Mouse (Mus musculus) heart, embryonic 13.5 days (tissue): Measurements from ENCODE around the gene Emg1. TPM values are rescaled to one million over a fixed set of nuclear protein-coding genes. Genes with fewer than 3 reads are reported as not detected.
A peak's percentile ranks its signal among the peaks of the same experiment; 100 is the strongest.

Experiments used
- ATAC-seq: fragments of 200-750 bp; cut with Nextera tagmentation; 2 replicates; pipeline ENCODE4 v1.8.0; 2017; ENCODE audit warnings: moderate TSS enrichment; ENCODE audit not compliant: insufficient number of reproducible peaks, low FRiP score, low TSS enrichment; ENCODE audit errors: extremely low read depth
- H3K27ac ChIP-seq: fragments of 300-500 bp; sonication (generic); replicated peaks from 2 replicates; pipeline ENCODE4 v1.5.1; 2015; ENCODE audit warnings: moderate library complexity, mild to moderate bottlenecking, inconsistent platforms
- H3K27me3 ChIP-seq: fragments of 300-500 bp; sonication (generic); replicated peaks from 2 replicates; pipeline ENCODE4 v1.6.1; 2015; ENCODE audit warnings: mild to moderate bottlenecking, inconsistent platforms
- H3K36me3 ChIP-seq: fragments of 300-500 bp; sonication (generic); 2 replicates; pipeline ENCODE4 v1.6.1; 2015; ENCODE audit warnings: mild to moderate bottlenecking, inconsistent platforms
- H3K4me1 ChIP-seq: fragments of 300-500 bp; sonication (generic); 2 replicates; pipeline ENCODE4 v1.6.1; 2015; ENCODE audit warnings: inconsistent platforms
- H3K4me2 ChIP-seq: fragments of 300-500 bp; sonication (generic); 2 replicates; pipeline ENCODE4 v1.6.1; 2015; ENCODE audit warnings: inconsistent platforms, mild to moderate bottlenecking, moderate library complexity
- H3K4me3 ChIP-seq: fragments of 300-500 bp; sonication (generic); 2 replicates; pipeline ENCODE4 v1.5.1; 2015; ENCODE audit warnings: moderate library complexity, mild to moderate bottlenecking, inconsistent platforms
- H3K9ac ChIP-seq: fragments of 300-500 bp; sonication (generic); 2 replicates; pipeline ENCODE4 v1.6.1; 2015; ENCODE audit warnings: inconsistent platforms, mild to moderate bottlenecking, moderate library complexity
- H3K9me3 ChIP-seq: fragments of 300-500 bp; sonication (generic); 2 replicates; pipeline ENCODE4 v1.6.1; 2016; ENCODE audit warnings: inconsistent platforms
- WGBS: fragments of 180-500 bp; shearing (Covaris S2); methylation state at CpG from one replicate; pipeline ENCODE4 v1.1.7; 2015; ENCODE audit warnings: mixed read lengths; 5-methylcytosine and 5-hydroxymethylcytosine counted together
- polyA plus RNA-seq: library from polyadenylated mRNA; unstranded; fragments of >200 nt; fragmentation: Nextera tagmentation; extraction: Ambion mirVana; gene quantifications from 2 replicates; pipeline ENCODE4 v1.2.1, GENCODE M21; 2015

Gene Emg1
- polyA plus RNA-seq, 1 experiment from 2014 or later = 113 TPM

DNA sequence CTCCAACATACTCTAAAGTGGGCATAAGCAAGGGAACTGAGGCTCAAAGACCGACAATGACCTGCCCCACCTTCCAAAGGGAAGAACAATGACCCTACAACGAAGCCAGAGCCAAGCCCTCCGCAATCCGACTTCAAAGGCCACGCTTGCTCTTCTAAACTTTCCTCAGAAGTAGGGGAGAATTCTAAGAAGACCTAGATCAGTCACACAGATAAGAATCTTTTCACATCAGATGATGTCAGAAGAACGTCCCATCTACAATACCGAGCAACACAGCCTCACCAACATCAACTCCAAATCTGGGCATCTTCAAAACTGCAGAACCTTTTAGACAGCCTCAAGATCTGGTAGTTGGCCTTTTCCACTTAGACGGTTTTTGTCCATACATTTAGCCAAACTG lies 38.4 kb upstream of the Emg1 start:
- no peak for ATAC-seq

DNA sequence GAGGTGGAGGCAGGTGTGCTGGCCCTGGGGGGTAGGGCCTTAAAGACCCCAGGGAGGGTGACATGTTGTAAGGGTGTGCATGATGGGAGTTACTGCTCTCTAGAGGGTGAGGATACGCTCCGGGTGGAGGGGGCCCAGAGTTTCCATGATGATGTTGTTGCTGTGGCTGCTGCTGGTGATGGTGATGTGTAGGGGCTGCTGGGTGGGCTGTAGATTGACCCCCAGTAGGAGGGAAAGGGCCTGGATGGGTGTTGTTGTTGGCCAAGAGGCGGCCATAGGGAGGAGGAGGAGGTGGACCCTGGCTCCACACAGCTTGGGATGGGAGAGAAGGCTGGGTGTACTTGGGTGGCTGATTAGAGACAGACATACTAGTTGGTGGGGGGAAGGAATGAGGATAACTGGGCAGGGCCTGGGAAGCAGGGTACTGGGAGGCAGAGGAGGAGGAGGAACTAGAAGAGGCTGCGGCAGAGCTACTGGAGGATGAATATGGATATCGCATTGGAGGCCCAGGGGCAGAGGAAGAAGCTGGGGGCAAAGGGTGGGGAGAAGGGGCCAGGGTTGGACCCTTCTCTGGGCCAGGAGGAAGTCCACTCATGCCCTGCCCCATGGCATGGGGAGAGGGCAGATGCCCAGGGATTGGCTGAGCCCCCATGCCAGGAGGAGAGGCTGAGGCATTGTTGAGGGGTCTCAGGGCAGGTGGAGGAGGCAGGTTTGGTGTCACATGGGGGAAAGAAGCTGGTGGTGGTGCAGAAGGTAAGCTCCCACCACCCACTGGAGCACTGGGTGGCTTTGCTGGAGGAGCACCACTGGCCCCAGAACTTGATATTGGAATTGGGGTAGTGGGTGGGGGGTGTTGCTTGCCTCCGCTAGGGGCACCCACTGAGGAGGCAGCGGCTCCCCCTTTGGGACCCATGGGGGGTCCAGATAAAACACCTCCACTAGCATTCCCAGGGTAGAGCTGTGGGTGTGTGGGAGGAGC lies 35.0 kb upstream of the Emg1 start:
- peak overlapping the region; percentile 89 for H3K27ac ChIP-seq
- no peak for ATAC-seq
- H3K9me3 ChIP-seq = no peaks in the 10 kb centered on the region
- peak overlapping the region; percentile 68 for H3K4me3 ChIP-seq
- H3K9ac ChIP-seq = peak overlapping the region; percentile 96
- WGBS = 86% methylated on average over 7 of the region's 7 CpGs
- peaks cover 67% of the 10 kb centered on the region for H3K36me3 ChIP-seq
- H3K4me2 ChIP-seq = peak overlapping the region; percentile 98
- H3K4me1 ChIP-seq = peaks cover 28% of the 10 kb centered on the region
- no peaks in the 10 kb centered on the region for H3K27me3 ChIP-seq

More for the DNA sequence above, 38.4 kb upstream of the Emg1 start:
- Histone ChIP-seq H3K36me3 (peaks cover 56% of the 10 kb centered on the region), H3K9ac (no peak overlapping the region), H3K27ac (no peak overlapping the region), H3K4me1 (peaks cover 34% of the 10 kb centered on the region), H3K4me2 (no peak overlapping the region), H3K27me3 (no peaks in the 10 kb centered on the region), H3K4me3 (no peak overlapping the region), H3K9me3 (no peaks in the 10 kb centered on the region)
- 85% methylated on average over 8 of the region's 8 CpGs for WGBS

DNA sequence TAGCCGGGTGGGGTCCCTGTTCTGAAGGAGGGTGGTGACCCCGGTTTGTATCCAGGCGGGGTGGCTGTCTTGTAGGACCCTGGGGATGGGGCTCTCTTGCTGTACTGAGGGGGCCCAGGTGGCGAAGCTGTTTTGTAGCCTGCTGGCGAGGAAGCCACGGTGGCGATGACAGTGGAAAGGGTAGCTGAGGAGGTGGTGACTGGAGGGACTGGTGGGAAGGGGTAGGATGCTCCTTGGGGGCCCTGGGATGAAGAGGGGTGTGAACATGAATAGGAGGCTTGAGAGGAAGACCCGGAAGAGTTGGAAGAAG lies 34.3 kb upstream of the Emg1 start:
- Histone ChIP-seq H3K27ac (peak overlapping the region; percentile 89), H3K4me3 (peak overlapping the region; percentile 68), H3K9me3 (no peaks in the 10 kb centered on the region), H3K9ac (peak overlapping the region; percentile 96), H3K36me3 (peaks cover 66% of the 10 kb centered on the region), H3K4me1 (peaks cover 33% of the 10 kb centered on the region), H3K27me3 (no peaks in the 10 kb centered on the region), H3K4me2 (peak overlapping the region; percentile 98)
- WGBS = 19% methylated on average over 8 of the region's 8 CpGs
- no peak for ATAC-seq

DNA sequence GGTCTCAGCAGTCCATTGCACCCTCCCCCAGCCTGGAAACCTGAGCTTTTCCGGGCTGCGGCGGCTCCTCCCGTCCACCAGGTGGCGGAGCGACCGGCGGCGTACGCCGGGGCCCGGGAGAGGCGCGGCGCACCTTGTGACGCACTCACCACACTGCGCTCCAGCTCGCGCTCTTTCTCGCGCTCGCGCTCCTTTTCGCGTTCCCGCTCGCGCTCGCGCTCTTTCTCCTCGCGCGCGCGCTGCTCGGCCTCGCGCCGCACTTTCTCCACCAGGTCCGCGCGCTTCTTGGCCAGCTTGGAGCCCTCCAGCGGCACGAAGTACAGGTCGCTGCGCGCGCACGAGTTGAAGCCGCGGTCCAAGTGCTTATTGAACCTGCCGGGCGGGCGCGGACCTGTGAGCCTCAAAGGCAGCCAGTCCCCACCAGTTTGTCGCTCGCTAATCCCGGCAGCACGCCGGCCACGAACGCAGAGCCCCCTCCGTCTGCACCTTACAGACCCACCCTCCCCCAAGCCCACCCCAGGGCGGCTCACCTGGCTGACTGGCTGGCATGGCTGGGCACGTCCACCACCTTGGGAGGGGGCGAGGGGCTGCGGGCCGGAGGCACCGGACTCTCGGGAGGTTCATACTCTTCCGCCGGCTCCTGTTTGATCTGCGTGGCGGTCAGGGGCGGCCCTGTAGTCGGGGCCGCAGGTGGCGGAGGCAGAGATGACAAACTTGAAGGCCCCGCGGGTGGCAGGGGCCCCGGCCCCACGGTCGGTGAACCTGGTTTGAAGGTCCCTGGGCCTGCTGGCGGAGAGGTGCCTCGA lies 33.7 kb upstream of the Emg1 start:
- WGBS = 2% methylated on average over 85 of the region's 85 CpGs
- peak overlapping the region; percentile 89 for H3K27ac ChIP-seq
- H3K27me3 ChIP-seq = no peaks in the 10 kb centered on the region
- H3K9me3 ChIP-seq = no peaks in the 10 kb centered on the region
- peak overlapping the region; percentile 98 for H3K4me2 ChIP-seq
- H3K9ac ChIP-seq = peak overlapping the region; percentile 96
- peaks cover 33% of the 10 kb centered on the region for H3K4me1 ChIP-seq
- H3K36me3 ChIP-seq = peaks cover 63% of the 10 kb centered on the region
- peak overlapping the region; percentile 68 for H3K4me3 ChIP-seq
- peak; percentile 77 for ATAC-seq

DNA sequence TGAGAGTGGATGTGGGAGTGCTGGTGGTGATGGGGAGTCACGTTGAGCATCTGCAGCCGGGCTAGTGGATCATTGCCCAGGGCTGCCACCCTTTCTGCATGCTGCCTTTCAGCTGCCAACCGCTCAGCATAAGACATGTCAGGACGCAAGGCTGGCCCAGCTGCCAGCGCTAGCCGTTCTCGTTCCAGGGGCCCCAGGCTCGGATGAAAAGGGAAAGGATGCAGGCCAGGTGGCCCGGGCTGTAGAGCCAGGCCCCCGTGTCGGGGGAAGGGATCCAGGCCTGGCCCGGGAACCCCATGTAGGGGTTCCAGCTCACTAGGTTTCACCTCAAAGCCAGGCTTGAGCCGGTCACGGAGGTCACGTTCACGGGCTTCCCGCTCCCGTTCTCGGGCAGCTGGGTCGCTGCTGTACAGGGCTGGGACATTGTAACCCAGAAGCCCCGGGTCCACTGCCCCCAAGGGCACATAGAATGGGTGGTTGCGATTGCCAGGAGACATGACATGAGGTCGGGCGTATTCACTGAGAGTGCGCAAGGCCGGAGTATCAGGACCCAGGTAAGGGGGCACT lies 32.9 kb upstream of the Emg1 start:
- peak overlapping the region; percentile 68 for H3K4me3 ChIP-seq
- ATAC-seq = no peak
- peak overlapping the region; percentile 96 for H3K9ac ChIP-seq
- peaks cover 61% of the 10 kb centered on the region for H3K36me3 ChIP-seq
- peak overlapping the region; percentile 98 for H3K4me2 ChIP-seq
- H3K27ac ChIP-seq = peak overlapping the region; percentile 89
- H3K4me1 ChIP-seq = peaks cover 38% of the 10 kb centered on the region
- WGBS = 71% methylated on average over 26 of the region's 26 CpGs
- H3K27me3 ChIP-seq = no peaks in the 10 kb centered on the region
- no peaks in the 10 kb centered on the region for H3K9me3 ChIP-seq

DNA sequence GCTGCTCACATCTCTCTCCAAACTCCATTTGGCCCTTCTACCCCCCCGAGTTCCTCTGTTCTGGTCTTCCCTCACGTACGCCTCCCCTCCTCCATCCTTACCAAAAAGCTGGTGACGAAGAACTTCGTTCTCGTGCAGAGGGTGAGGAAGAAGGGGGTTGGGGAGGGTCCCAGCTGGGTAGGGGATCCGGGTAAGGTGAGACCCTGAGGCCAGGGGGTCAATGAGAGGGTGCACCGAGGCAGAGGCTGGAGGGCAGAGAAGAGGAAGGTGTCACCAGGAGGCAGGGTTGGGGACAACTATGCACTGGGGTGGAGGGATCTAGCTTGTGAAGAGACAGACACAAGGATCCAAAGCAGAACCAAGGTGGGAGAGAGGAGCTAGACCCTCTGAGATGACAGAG lies 31.7 kb upstream of the Emg1 start:
- H3K9me3 ChIP-seq = no peaks in the 10 kb centered on the region
- no peaks in the 10 kb centered on the region for H3K27me3 ChIP-seq
- no peak overlapping the region for H3K27ac ChIP-seq
- peaks cover 50% of the 10 kb centered on the region for H3K4me1 ChIP-seq
- no peak overlapping the region for H3K9ac ChIP-seq
- H3K4me2 ChIP-seq = no peak overlapping the region
- no peak for ATAC-seq
- H3K36me3 ChIP-seq = peaks cover 56% of the 10 kb centered on the region
- no peak overlapping the region for H3K4me3 ChIP-seq
- WGBS = 88% methylated on average over 8 of the region's 8 CpGs

DNA sequence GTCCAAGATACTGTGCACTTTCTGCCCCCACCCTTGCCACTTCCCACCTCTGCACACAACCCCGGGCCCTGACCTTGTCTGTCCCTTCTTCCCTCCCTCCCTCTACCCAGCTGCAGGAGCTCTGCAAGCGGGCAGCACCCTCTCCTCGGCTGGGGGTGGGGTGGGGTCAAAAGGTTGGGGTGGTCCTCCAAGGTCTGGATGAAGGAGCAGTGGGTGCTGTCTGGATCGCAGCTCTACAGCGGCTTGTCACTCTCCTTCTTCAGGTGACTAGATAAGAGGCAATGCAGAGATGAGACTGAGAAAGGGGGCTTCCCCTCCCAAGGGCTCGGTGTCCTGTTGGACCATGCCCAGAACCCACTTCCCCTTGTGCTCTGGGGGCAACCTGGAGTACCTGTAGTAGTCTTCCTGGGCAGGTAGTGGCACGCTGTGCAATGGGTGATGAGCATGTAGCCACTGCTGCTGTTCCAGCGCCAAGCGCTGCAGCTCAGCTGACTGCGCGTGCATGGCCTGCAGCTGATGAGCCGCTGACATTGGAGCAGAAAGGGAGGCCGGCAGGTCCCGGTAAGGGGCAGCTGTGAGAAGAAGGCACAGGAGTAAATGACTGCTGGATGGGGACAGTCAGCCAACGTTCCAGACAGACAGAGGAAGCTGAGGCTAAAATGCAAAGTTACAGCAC lies 31.0 kb upstream of the Emg1 start:
- Histone ChIP-seq H3K4me2 (no peak overlapping the region), H3K36me3 (peaks cover 49% of the 10 kb centered on the region), H3K9me3 (no peaks in the 10 kb centered on the region), H3K4me3 (no peak overlapping the region), H3K27ac (no peak overlapping the region), H3K4me1 (peaks cover 55% of the 10 kb centered on the region), H3K27me3 (no peaks in the 10 kb centered on the region), H3K9ac (no peak overlapping the region)
- ATAC-seq = no peak
- WGBS = 84% methylated on average over 15 of the region's 15 CpGs

DNA sequence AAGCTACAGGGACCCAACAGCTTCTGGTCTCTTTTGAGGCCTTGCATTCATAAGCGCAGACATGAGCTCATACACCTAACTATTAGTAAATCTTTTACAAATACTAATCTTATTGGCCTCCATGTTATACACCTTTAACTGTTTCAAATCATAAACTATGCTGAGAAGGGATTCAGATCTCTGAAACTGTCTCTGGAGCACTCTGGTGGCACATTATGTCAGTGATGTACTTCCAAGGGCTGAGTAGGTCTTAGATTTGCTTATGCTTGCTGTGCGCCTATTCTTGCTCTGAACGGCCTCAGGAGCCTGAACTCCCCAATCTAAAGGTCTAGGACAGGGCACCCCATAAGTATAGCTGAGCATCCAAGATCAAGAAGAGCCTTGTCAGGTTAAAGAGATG lies 29.9 kb upstream of the Emg1 start:
- no peaks in the 10 kb centered on the region for H3K27me3 ChIP-seq
- no peaks in the 10 kb centered on the region for H3K9me3 ChIP-seq

DNA sequence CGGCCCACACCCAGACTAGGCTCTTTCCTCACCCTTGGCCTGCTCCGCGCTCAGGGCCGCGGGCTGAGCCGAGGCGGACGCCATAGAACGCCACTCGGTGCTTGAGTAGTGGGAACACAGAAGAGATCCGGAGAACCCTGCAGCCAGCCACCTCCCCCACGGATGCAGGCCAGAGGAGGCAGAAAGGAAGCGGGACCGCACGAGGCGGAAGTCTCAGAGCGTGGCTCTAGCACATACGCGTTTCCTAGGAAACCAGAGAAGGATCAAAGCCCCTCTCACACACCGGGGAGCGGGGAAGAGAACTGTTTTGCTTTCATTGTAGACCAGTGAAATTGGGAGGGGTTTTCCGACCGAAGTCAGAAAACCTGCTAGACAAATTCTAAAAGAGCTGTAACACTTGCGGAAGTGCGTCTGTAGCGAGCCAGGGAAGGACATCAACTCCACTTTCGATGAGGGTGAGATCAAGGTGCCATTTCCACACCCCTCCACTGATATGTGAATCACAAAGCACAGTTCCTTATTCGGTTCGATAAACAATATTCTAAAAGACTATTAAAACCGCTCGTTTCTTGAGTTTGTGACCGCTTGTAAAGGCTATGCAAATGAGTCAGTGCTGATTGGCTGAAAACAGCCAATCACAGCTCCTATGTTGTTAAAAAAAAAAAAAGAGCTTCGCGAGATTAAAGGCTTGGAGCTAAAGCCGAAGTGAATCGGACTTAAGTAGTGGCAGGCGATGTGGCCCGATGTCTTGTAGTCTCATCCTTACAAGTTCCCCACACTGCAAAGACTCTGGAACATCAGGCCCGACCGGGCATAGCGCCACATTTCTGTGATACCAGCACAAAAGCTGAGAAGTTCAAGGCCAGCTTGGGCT lies 29.1 kb upstream of the Emg1 start, which contains the start of gene Grcc10:
Gene Grcc10, minus strand, starts transcription at position 487 of the 874 bp plus-strand sequence.
- H3K4me3 ChIP-seq = peak within 1 kb of the TSS; percentile 72
- under 1% methylated on average over 41 of the region's 41 CpGs for WGBS
- peak within 1 kb of the TSS; percentile 89 for H3K4me2 ChIP-seq
- H3K9me3 ChIP-seq = no peaks in the 10 kb centered on the region
- H3K36me3 ChIP-seq = peaks cover 33% of the 10 kb centered on the region
- H3K4me1 ChIP-seq = peaks cover 46% of the 10 kb centered on the region
- ATAC-seq = peak; percentile 40
- no peaks in the 10 kb centered on the region for H3K27me3 ChIP-seq
- H3K27ac ChIP-seq = peak within 1 kb of the TSS; percentile 99
- peak within 1 kb of the TSS; percentile 94 for H3K9ac ChIP-seq

More for the DNA sequence above, 29.9 kb upstream of the Emg1 start:
- Histone ChIP-seq H3K27ac (peak overlapping the region; percentile 99), H3K4me1 (peaks cover 53% of the 10 kb centered on the region), H3K9ac (peak overlapping the region; percentile 94), H3K4me3 (peak overlapping the region; percentile 72), H3K4me2 (peak overlapping the region; percentile 89), H3K36me3 (peaks cover 38% of the 10 kb centered on the region)
- 65% methylated on average over 3 of the region's 3 CpGs for WGBS
- ATAC-seq = no peak

DNA sequence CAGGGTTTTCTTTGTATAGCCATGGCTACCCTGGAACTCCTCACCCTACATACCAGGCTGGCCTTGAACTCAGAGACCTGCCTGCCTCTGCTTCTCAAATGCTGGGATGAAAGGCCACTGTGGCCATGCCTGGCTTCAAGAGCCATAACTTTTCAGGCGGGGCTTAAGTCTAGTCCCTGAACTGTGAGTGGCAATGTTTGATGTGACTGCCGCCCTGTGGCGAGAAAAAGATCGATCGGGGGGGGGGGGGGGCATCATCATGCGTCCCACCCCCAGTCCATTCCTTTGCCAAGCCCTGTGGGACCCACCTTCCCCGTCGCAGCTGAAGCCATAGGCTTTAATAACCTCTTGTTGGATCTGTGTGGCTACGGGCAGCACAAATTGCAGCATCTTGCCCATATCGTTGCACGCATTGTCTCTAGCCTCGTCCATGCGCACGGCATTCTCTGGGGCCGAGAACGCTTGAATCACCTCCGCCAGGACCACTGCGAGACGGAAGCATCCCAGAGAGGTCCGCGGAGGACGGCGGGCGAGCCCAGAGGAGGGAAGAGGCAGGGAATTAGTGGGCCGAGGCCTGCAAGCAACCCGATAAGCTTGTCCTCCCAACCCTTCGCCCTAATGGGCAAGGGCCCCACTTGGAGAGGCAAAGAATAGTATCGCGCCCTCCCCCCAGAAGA lies 28.4 kb upstream of the Emg1 start:
- Histone ChIP-seq H3K27me3 (no peaks in the 10 kb centered on the region), H3K36me3 (peaks cover 33% of the 10 kb centered on the region), H3K4me3 (peak overlapping the region; percentile 72), H3K9me3 (no peaks in the 10 kb centered on the region), H3K4me1 (peaks cover 43% of the 10 kb centered on the region), H3K4me2 (peak overlapping the region; percentile 89), H3K9ac (peak overlapping the region; percentile 94), H3K27ac (peak overlapping the region; percentile 99)
- under 1% methylated on average over 29 of the region's 29 CpGs for WGBS
- peak; percentile 1; the same call in 1 of the 2 replicates for ATAC-seq
